16 mouse cellular contexts compared by ENCODE assay signal in the genomic region with DNA sequence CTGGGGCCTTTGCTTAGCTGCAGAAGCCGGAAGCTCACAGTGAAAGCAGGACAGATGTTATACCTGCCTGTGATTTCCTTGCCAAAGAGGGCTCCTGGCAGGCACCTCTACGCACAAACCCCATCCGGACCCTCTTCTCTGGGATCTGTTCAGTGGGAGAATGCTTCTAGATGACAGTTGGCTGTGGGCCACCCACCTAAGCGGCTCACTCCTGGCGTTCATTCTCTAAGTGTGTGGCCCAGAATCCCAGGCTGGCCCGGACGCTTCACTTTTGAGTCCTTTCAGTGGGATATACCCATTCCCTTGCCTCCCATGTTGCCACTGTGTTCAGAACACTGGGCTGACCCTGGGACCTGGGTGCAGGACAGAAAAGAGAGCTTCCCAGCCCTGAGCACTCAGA. TPM values are rescaled to one million over a fixed set of nuclear protein-coding genes. Genes with fewer than 3 reads are reported as not detected.
DNase-seq lines count a peak whose midpoint lies in the region; ATAC-seq lines count a peak whose summit lies in the region.
"Had no signal": no experiment of that assay in that cellular context is flagged by ENCODE, and none has a peak within 500 bp of the region (broad histone marks: within the 10 kb centered on the region; RNA-seq: fewer than 3 reads in every experiment).

No protein-coding gene starts in this region.

- H3K27me3 ChIP-seq in hindbrain, embryonic 10.5 days (ENCODE audit: insufficient read depth, poor library complexity, severe bottlenecking): peaks cover 51% of the 10 kb centered on the region
- H3K27me3 ChIP-seq in hindbrain, embryonic 11.5 days (ENCODE audit: control insufficient read depth, insufficient read depth, low read length): peaks cover 4% of the 10 kb centered on the region; the same call in 1 of the 2 replicates
- H3K27me3 ChIP-seq in neural tube, embryonic 12.5 days (replicated peaks): peaks cover 8% of the 10 kb centered on the region
- no peaks in the 10 kb centered on the region for H3K27me3 ChIP-seq in midbrain, embryonic 14.5 days (ENCODE audit: control insufficient read depth, insufficient read depth, low read length)
- H3K27me3 ChIP-seq: kidney, embryonic 15.5 days had no signal

- ATAC-seq in hindbrain, embryonic 11.5 days (ENCODE audit: low FRiP score): no peak
- no peak for ATAC-seq in neural tube, embryonic 12.5 days (ENCODE audit: low FRiP score, low read depth)
- ATAC-seq in midbrain, embryonic 14.5 days (ENCODE audit: low FRiP score, low TSS enrichment): no peak

- WGBS in hindbrain, embryonic 10.5 days: 57% methylated on average over 7 of the region's 7 CpGs
- WGBS in hindbrain, embryonic 11.5 days: 51% methylated on average over 7 of the region's 7 CpGs
- 61% methylated on average over 7 of the region's 7 CpGs for WGBS in neural tube, embryonic 12.5 days
- WGBS in midbrain, embryonic 14.5 days: 58% methylated on average over 7 of the region's 7 CpGs

- no peak overlapping the region for H3K9ac ChIP-seq in hindbrain, embryonic 11.5 days (ENCODE audit: low read depth, low read length)
- peak overlapping the region; percentile 18; the same call in 1 of the 2 replicates for H3K9ac ChIP-seq in neural tube, embryonic 12.5 days
- H3K9ac ChIP-seq in midbrain, embryonic 14.5 days (replicated peaks; ENCODE audit: low read length): no peak overlapping the region
- H3K9ac ChIP-seq: kidney, embryonic 15.5 days; lung, embryonic 14.5 days had no signal

- DNase-seq in hindbrain, embryonic 10.5 days (ENCODE audit: low spot score): no peak
- no peak for DNase-seq in hindbrain, embryonic 11.5 days (ENCODE audit: low spot score)
- no peak for DNase-seq in neural tube, embryonic 10.5 days (ENCODE audit: extremely low spot score, low spot score)
- DNase-seq in midbrain, embryonic 14.5 days: no peak
- DNase-seq in frontal cortex, postnatal 25 days (ENCODE audit: low spot score in 2 of 2): no peak
- no peak for DNase-seq in kidney, adult 9 months
- DNase-seq: adrenal gland, adult 8-10 months; gastrocnemius, postnatal 25 days; lung, embryonic 14.5 days; thymus, postnatal 36 days had no signal

- no peak overlapping the region for H3K4me2 ChIP-seq in hindbrain, embryonic 11.5 days (replicated peaks; ENCODE audit: low read depth, low read length)
- no peak overlapping the region for H3K4me2 ChIP-seq in neural tube, embryonic 12.5 days (replicated peaks)
- H3K4me2 ChIP-seq in midbrain, embryonic 14.5 days (ENCODE audit: low read length): no peak overlapping the region
- H3K4me2 ChIP-seq: kidney, embryonic 15.5 days; liver, embryonic 11.5 days; lung, embryonic 14.5 days had no signal

- peak overlapping the region; percentile 62; the same call in 1 of the 2 replicates for H3K27ac ChIP-seq in hindbrain, embryonic 10.5 days
- no peak overlapping the region for H3K27ac ChIP-seq in hindbrain, embryonic 11.5 days (ENCODE audit: low read depth, low read length)
- no peak overlapping the region for H3K27ac ChIP-seq in neural tube, embryonic 12.5 days
- peak overlapping the region; percentile 37 for H3K27ac ChIP-seq in midbrain, embryonic 14.5 days (replicated peaks; ENCODE audit: low read depth, low read length)
- H3K27ac ChIP-seq: kidney, embryonic 15.5 days; macrophage had no signal

- no peaks in the 10 kb centered on the region for H3K36me3 ChIP-seq in hindbrain, embryonic 10.5 days
- no peaks in the 10 kb centered on the region for H3K36me3 ChIP-seq in hindbrain, embryonic 11.5 days (ENCODE audit: control insufficient read depth, insufficient read depth, low read length)
- H3K36me3 ChIP-seq in neural tube, embryonic 12.5 days: no peaks in the 10 kb centered on the region
- no peaks in the 10 kb centered on the region for H3K36me3 ChIP-seq in midbrain, embryonic 14.5 days (ENCODE audit: control insufficient read depth, insufficient read depth, low read length)
- H3K36me3 ChIP-seq: kidney, embryonic 15.5 days had no signal

- no peak overlapping the region for H3K4me3 ChIP-seq in hindbrain, embryonic 10.5 days
- H3K4me3 ChIP-seq in hindbrain, embryonic 11.5 days (ENCODE audit: low read depth, low read length): no peak overlapping the region
- no peak overlapping the region for H3K4me3 ChIP-seq in neural tube, embryonic 12.5 days
- H3K4me3 ChIP-seq in midbrain, embryonic 14.5 days (replicated peaks; ENCODE audit: low read depth, low read length): no peak overlapping the region
- H3K4me3 ChIP-seq: kidney, embryonic 15.5 days had no signal

- H3K4me1 ChIP-seq in hindbrain, embryonic 10.5 days (replicated peaks): peaks cover 36% of the 10 kb centered on the region
- peaks cover 17% of the 10 kb centered on the region for H3K4me1 ChIP-seq in hindbrain, embryonic 11.5 days (replicated peaks; ENCODE audit: control insufficient read depth, insufficient read depth, low read length)
- peaks cover 45% of the 10 kb centered on the region for H3K4me1 ChIP-seq in neural tube, embryonic 12.5 days
- peaks cover 40% of the 10 kb centered on the region for H3K4me1 ChIP-seq in midbrain, embryonic 14.5 days (ENCODE audit: control insufficient read depth, insufficient read depth, low read length)

- H3K9me3 ChIP-seq in hindbrain, embryonic 10.5 days: no peaks in the 10 kb centered on the region
- no peaks in the 10 kb centered on the region for H3K9me3 ChIP-seq in hindbrain, embryonic 11.5 days (ENCODE audit: control insufficient read depth, low read length)
- no peaks in the 10 kb centered on the region for H3K9me3 ChIP-seq in neural tube, embryonic 12.5 days
- no peaks in the 10 kb centered on the region for H3K9me3 ChIP-seq in midbrain, embryonic 14.5 days (ENCODE audit: control insufficient read depth, low read length)
- H3K9me3 ChIP-seq: kidney, embryonic 15.5 days had no signal

RNA-seq across cellular contexts. Expression of a gene that starts 23.3 kb away (rescaled TPM):
- 11.2 and 15.8 TPM in 2 replicates for polyA plus RNA-seq in hindbrain, embryonic 10.5 days (2016; fragmentation: Nextera tagmentation; extraction: Ambion mirVana)
- polyA plus RNA-seq in hindbrain, embryonic 11.5 days (2014; fragmentation: Nextera tagmentation; extraction: Ambion mirVana): 8.2 and 12.7 TPM in 2 replicates
- polyA plus RNA-seq in neural tube, embryonic 12.5 days (2016; fragmentation: Nextera tagmentation; extraction: Ambion mirVana): 40.5 and 46.6 TPM in 2 replicates
- 2.3 and 10.1 TPM in 2 replicates for polyA plus RNA-seq in midbrain, embryonic 14.5 days (2014; fragmentation: Nextera tagmentation; extraction: Ambion mirVana)
- polyA plus RNA-seq: macrophage had no signal

RNA-seq across cellular contexts. Expression of a gene that starts 31.8 kb away (rescaled TPM):
- 0.90 and 0.99 TPM in 2 replicates for polyA plus RNA-seq in hindbrain, embryonic 10.5 days (2016; fragmentation: Nextera tagmentation; extraction: Ambion mirVana)
- 0.31 and 0.99 TPM in 2 replicates for polyA plus RNA-seq in hindbrain, embryonic 11.5 days (2014; fragmentation: Nextera tagmentation; extraction: Ambion mirVana)
- 0.70 and 1.3 TPM in 2 replicates for polyA plus RNA-seq in neural tube, embryonic 12.5 days (2016; fragmentation: Nextera tagmentation; extraction: Ambion mirVana)
- 0.09 and 0.54 TPM in 2 replicates for polyA plus RNA-seq in midbrain, embryonic 14.5 days (2014; fragmentation: Nextera tagmentation; extraction: Ambion mirVana)
- polyA plus RNA-seq: heart, postnatal 0 days; liver, embryonic 11.5 days; lung, embryonic 14.5 days; macrophage; small intestine, adult 2 months had no signal

Comparison
In these comparisons a context has a peak if more than half of its experiments do, and no peak if none do; other contexts are left out.
1. H3K27ac ChIP-seq: peak in hindbrain, embryonic 10.5 days (single experiment) and midbrain, embryonic 14.5 days (single experiment); none in hindbrain, embryonic 11.5 days (single experiment) and neural tube, embryonic 12.5 days (single experiment).